Mouse (Mus musculus) E14TG2a.4 (cell line): ENCODE measurements around the gene Ddx21.

Experiments
- CTCF ChIP-seq: conservative IDR thresholded peaks from 2 replicates; pipeline ENCODE4 v1.5.1; 2014; ENCODE audit warnings: low read length
- NANOG ChIP-seq: IDR thresholded peaks from 2 replicates; pipeline ENCODE4 v1.6.1; 2014; ENCODE audit warnings: borderline replicate concordance, low read length, mixed read lengths
- POU5F1 ChIP-seq: IDR thresholded peaks from 2 replicates; pipeline ENCODE4 v1.6.1; 2014; ENCODE audit warnings: low read length, borderline replicate concordance

- TF ChIP-seq CTCF: no peak
- no peak for TF ChIP-seq POU5F1
- TF ChIP-seq NANOG: no peak
Observed at GRCm38 (mm10) chr10:62568861-62569260, 33.2 kb downstream of the Ddx21 start.
